Mouse (Mus musculus): Measurements from ENCODE around the gene Prpf4.

Gene Prpf4

GRCm38 (mm10) chr4:62389592-62390512, 18.7 kb upstream of the Prpf4 start:
- no peak for DNase-seq

DNA sequence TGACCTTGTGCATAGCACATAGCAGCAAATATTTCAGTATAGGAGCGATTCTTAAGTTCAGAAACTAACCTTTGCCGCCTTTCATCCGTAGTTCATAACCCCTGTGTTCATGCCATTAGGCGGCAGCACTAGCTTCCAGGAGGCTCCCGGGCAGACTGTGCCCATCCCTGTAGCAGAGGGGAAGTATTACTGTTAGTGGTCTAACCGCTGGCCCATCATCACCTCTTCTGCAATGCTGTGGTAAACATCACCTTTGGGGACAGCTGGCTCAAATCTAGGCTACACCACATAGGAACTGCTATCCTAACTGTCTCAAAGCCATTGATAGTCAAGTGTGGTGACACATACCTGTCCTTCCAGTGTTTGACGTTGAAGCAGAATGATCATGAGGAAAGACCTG, 16.7 kb upstream of the Prpf4 start:
- no peak for DNase-seq

- no peak for DNase-seq
Measured at GRCm38 (mm10) chr4:62393459-62393858, 15.1 kb upstream of the Prpf4 start.

DNA sequence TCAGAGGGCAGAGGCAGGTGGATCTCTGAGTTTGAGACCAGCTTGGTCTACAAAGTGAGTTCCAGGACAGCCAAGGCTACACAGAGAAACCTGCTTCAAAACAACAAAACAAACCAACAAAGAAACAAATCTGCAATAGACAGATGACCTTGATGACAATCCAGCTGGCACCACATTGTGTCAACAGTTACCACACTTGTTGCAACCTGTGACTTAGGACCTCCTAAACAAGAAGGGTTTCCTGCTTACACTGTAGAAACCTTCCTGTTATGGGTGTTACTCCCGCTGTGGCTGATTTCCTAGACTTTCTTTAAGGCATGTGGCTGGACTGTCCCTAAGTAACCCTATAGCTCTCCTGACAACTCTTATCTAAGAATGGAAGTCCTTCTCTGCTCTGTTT, 12.8 kb upstream of the Prpf4 start:
- no peak for DNase-seq

GRCm38 (mm10) chr4:62397616-62398365, 10.8 kb upstream of the Prpf4 start:
- no peak for DNase-seq

DNA sequence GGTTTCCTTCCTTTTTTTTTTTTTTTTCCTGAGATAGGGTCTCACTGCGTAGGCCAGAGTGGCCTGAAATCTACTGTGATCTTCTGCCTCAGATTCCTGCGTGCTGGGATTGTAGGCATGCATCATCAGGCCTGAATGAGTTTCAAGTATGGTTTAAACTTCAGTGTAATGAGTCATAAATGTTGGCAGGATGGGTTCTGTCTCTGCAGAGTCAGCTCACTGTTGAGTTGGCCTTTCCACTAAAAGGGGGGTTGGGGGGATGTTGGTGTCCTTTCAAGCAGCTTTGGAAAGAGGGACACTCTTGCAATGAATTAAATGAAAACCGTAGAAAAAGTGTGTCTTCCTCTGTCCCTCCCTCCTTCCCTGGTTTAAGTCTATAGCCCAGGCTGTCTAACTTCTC, 9.6 kb upstream of the Prpf4 start:
- no peak for DNase-seq

DNA sequence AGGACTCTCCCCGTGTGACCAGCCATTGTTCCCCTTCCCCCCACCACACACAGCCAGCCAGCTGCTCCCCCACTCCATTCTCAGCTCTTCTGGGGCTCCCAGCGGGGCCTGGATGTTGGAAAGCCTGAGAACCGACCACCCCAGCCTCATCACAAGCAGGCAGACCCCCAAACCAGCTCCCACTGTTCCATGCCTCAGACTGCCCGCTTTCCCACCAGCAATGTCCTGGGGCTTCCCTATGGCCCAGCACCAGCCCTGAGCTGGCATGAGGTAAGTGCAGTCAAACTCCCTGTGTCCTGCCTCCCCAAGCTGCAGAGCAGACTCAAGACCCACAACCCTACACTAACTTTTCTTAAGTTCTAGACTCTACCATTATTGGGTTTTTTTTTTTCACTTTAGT, 2.5 kb upstream of the Prpf4 start:
- no peak for DNase-seq

DNA sequence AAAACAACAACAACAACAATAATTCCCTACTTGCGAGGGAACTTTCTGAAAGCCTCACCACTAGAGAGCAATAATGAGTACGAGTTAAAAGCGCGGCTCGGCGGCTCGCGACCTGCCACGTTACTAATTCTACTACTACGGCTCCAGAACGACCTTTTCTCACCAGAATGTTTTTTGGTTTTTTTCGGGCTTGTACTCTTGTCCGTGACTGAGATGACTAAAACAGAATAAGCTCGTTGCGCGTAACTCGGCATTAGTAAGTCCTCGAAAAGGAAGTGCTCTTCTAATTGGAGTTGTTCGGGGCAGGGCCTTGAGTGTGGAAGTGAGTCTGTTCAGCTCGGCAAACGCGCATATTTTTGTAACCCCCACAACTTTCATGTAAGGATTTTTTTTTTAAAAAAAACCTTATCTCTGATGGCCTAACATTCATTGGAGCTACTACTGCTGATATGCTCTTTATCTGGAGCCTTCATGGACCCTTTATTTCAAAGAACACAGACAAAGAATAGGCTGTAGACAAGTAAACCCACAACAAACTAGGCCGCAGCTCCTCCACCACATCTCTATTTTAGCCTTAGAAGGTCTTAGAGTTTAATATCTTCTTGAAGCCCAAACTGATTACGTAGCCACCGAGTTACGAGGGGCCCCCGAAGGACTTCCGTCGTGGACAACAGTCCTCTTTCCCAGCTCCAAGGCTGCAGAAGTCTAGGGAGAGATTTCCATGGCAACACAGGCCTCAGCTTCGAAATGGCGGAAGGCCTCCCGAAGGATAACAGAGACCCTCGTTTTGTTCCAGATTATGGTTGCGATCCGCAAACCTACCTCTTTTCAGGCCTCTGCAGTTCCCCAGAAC, 641 bp upstream of the Prpf4 start:
- peak; percentile 25 to 50 for DNase-seq

DNA sequence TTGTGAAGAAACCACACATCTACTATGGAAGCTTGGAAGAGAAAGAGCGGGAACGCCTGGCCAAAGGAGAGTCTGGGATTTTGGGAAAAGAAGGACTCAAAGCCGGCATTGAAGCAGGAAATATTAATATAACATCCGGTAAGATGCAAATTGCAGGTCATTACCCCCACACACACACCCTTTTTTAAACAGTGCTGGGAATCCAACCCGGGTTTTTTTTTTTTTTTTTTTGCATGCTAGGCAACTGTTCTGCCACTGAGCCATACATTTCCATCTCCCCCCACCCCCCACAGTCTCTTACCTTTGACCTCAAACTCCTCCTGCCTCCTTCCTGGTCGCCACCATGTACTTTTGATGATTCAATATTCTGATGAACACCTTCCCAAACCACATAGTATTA, 1.0 kb downstream of the Prpf4 start:
- no peak for DNase-seq

DNA sequence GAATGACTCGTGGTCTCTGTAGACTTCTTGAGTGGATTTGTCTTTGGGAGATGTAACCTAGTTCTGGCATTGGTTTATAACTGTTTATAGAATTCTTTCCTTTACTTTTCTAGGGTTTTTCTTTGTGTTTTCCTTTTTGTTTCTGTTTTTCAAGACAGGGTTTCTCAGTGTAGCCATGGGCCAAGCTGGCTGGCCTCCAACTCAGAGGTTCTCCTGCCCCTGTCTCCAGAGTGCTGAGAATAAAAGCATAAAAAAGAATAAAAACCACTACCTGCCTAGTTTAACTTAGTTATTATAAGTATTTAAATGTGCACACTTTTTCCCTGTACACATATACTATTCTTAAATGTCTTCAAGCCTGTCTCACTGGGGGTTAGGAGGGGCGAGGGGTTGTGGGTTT, 1.7 kb downstream of the Prpf4 start:
- no peak for DNase-seq

DNA sequence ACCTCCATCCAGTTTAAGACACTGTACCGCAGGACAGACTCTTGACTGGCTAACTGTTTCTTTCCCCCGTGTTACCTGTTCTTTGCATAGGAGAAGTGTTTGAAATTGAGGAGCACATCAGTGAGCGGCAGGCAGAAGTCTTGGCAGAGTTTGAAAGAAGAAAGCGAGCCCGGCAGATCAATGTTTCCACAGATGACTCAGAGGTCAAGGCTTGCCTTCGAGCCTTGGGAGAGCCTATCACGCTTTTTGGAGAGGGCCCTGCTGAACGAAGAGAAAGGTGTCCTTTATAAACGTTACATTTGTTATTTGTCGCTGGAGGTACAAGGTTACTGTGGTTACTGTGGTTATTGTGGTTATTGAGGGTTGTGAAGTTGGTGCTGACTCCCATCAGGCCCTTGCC, 3.0 kb downstream of the Prpf4 start:
- DNase-seq: no peak

DNA sequence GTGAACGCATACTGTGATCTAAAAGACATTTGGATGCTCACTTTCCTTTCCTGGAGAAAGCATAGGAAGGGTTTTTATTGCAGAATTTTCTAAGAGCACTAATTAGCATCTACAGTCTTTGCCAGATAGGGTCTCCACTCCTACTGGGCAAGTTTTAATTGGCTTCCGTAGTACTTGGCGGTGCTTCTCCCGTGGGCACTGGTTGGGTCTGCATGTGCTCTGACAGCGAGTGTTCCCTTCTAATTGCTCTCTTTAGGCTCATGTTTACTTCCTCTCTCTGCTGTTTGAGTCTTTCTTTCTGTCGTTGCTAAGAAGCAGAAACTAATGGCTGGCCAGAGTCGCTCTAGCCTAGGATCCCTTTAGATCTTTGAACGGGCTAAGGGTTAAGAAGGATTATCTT, 9.9 kb downstream of the Prpf4 start:
- DNase-seq: no peak

- no peak for DNase-seq
Measured at GRCm38 (mm10) chr4:62419091-62419490, 10.5 kb downstream of the Prpf4 start.

DNA sequence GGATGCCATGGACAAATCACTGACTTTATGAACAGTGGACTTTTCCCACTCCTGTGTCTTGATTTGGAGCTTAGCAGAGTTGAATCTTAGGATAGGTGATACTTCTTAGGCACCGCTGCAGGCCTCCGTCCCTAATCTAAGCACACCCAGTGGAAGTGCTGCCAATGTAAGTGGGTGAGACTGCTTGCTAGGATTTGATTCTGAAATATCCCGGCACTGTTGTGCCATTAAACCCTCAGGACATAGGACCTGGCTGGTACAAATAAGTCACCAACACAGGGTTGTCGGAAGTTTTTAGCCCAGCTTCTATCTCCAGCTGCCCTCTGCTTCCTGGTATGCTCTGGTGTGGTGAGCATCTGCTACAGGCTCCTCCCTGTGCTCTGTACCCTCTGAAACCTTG, 17.3 kb downstream of the Prpf4 start:
- DNase-seq: no peak

- no peak for DNase-seq
Measured at GRCm38 (mm10) chr4:62427978-62428758, 19.6 kb downstream of the Prpf4 start.

DNA sequence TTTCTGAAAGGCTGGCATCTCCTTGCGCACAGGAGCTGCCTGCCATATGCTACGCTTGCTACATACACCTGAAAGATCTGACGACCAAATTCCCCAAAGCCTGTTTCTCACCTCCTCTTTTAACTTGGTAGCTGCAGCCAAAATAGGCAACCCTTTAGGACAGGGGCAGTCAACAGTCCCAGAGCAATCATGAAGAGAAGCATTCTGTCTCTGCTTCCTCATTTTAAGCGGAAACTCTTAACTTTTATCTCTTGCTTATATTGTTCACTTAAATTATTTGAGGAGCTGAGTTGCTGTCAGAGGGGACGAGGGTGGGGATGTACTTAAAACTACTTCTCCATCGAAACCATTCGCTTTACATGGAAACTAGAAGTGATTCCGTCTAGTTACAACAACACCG, 21.0 kb downstream of the Prpf4 start:
- no peak for DNase-seq

- DNase-seq: no peak
Measured at GRCm38 (mm10) chr4:62430678-62431077, 22.1 kb downstream of the Prpf4 start.

DNA sequence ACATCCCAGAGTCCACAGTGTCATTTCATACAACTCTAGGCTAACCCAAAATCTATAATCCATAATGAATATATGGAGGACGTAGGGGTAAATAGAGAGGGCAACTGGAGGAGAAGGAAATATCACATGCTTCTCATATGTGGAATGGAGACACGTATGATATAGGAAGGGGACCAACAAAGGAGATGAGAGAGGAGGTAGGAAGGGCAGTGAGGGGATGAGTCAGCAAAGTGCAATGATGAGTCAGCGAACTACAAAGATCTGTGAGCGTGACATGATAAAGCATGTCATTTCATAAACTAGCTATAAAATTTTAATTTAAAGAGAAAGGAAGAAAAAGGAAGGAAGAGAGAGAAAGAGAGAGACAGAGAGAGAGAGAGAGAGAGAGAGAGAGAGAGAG, 22.9 kb downstream of the Prpf4 start:
- DNase-seq: no peak

DNA sequence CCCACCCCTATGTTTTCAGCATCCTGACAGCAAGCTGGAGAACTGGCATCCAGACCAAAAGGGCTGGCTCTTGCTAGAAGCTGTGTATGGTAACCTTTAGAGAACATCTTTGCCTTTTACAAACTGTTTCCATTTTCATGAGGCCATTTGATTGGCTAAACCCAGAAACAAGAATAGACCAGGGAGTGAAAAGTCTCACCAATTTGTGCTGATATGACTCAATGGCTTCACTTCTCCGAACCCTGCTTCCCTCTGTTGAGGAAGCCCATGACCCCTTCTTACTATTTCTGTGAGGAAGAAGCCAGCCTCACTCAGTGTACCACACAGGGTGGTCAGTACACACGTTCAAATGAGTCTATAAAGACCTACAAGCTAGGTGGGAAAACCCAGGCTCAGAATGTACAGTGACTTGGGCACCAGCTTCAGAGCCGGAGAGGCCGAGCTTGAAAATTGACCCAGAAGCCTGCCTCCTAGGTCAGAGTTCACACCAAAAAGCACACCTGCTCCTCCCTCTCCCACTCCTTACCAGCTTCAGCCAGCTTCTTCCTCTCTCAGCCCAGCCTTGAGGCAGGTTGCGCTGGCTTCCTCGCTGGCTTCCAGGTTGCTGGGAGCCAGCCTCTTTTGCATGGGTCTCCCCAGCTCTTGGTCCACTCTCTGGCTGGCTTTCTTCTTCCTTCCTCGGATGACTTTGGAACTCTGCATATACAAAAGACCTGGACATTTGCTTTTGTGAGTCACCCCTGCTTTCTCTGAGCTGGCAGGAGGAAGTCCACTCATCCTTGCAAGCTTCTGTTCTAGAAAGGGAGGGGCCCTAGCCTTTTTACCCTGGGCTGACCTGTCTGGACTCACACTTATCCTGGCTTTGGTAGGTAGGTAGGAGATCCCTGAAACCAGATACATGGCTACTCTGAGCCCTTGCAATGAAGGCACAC, 25.6 kb downstream of the Prpf4 start:
- no peak for DNase-seq

GRCm38 (mm10) chr4:62435081-62435480, 26.5 kb downstream of the Prpf4 start, which contains the start of gene Rnf183:
TSS of gene Rnf183 (minus strand) at chr4:62435252.
- DNase-seq: no peak

DNA sequence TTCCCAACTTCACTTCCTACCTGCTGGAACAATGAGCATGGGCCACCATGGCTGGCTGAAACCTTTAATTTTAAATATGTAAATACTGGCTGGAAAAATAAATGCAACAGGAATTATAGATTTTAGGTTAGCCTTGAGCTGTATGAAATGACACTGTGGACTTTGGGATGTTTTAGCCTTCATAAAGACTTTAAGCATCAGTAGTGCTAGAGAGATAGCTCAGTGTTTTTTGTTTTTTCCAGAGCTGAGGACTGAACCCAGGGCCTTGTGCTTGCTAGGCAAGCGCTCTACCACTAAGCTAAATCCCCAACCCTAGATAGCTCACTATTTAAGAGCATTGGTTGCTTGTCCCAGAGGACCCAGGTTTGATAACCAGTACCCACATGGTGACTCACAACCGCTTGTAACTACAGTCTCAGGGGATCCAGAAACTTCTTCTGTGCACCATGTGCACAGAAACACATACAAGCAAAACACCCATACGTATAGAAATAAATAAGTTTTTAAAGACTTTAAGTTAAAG, 28.7 kb downstream of the Prpf4 start:
- DNase-seq: no peak
